Mouse (Mus musculus) embryonic fibroblast, embryonic 13.5 days (primary cell): Measurements from ENCODE around the gene 4933427D14Rik. TPM values are rescaled to one million over a fixed set of nuclear protein-coding genes. Genes with fewer than 3 reads are reported as not detected.
A peak's percentile ranks its signal among the peaks of the same experiment; 100 is the strongest.

Experiments used
- H3K27ac ChIP-seq: 2 replicates; pipeline ENCODE4 v1.5.1; 2012; ENCODE audit warnings: low read length, control low read depth, inconsistent platforms; ENCODE audit not compliant: insufficient read depth
- H3K4me1 ChIP-seq: 2 replicates; pipeline ENCODE4 v1.6.1; 2011; ENCODE audit warnings: low read length; ENCODE audit not compliant: control insufficient read depth, insufficient read depth
- H3K4me3 ChIP-seq: 2 replicates; pipeline ENCODE4 v1.5.1; 2011; ENCODE audit warnings: mild to moderate bottlenecking, control low read depth, low read length; ENCODE audit not compliant: insufficient read depth
- CTCF ChIP-seq: IDR thresholded peaks from 2 replicates; pipeline ENCODE4 v1.5.1; 2011; ENCODE audit warnings: mild to moderate bottlenecking, control low read depth, low read length, moderate library complexity, borderline replicate concordance; ENCODE audit not compliant: insufficient read depth
- POLR2A ChIP-seq: IDR thresholded peaks from 2 replicates; pipeline ENCODE4 v1.6.1; 2011; ENCODE audit warnings: low read depth, mild to moderate bottlenecking, control low read depth, low read length, moderate library complexity
- polyA plus RNA-seq: library from polyadenylated mRNA; stranded (reverse); fragments of >200 nt; gene quantifications from 2 replicates; pipeline ENCODE4 v1.2.4, GENCODE M21; 2011; ENCODE audit warnings: low read depth; ENCODE audit not compliant: missing spikeins, insufficient read length

4933427D14Rik gene
- polyA plus RNA-seq, 1 experiment: 11.8 TPM

GRCm38 (mm10) chr11:72226020-72226791 is 18.9 kb upstream of the 4933427D14Rik start:
- Histone ChIP-seq H3K4me1 (no peaks in the 10 kb centered on the region), H3K27ac (no peak overlapping the region), H3K4me3 (no peak overlapping the region)
- TF ChIP-seq CTCF (no peak), POLR2A (no peak)

- Histone ChIP-seq H3K27ac (no peak overlapping the region), H3K4me1 (no peaks in the 10 kb centered on the region), H3K4me3 (no peak overlapping the region)
- TF ChIP-seq POLR2A (no peak), CTCF (peak; percentile 98)
Observed at GRCm38 (mm10) chr11:72224865-72225264, 17.6 kb upstream of the 4933427D14Rik start.

GRCm38 (mm10) chr11:72223414-72223813 is 16.2 kb upstream of the 4933427D14Rik start:
- Histone ChIP-seq H3K4me1 (no peaks in the 10 kb centered on the region), H3K27ac (no peak overlapping the region), H3K4me3 (no peak overlapping the region)
- TF ChIP-seq CTCF (no peak), POLR2A (no peak)

- Histone ChIP-seq H3K4me3 (no peak overlapping the region), H3K4me1 (no peaks in the 10 kb centered on the region; the same call in 1 of the 2 replicates), H3K27ac (no peak overlapping the region)
- no peak for TF ChIP-seq POLR2A
- TF ChIP-seq CTCF: peak; percentile 74
Observed at GRCm38 (mm10) chr11:72221278-72221677, 14.0 kb upstream of the 4933427D14Rik start.

- no peaks in the 10 kb centered on the region; the same call in 1 of the 2 replicates for H3K4me1 ChIP-seq
- no peak overlapping the region for H3K4me3 ChIP-seq
- no peak for TF ChIP-seq POLR2A
- H3K27ac ChIP-seq: no peak overlapping the region
Observed at GRCm38 (mm10) chr11:72217116-72217515, 9.9 kb upstream of the 4933427D14Rik start.

GRCm38 (mm10) chr11:72215410-72215797 is 8.1 kb upstream of the 4933427D14Rik start, which contains the start of gene Med31:
TSS of gene Med31 (minus strand) at chr11:72215592.
- no peak within 1 kb of the TSS for H3K27ac ChIP-seq
- no peak for TF ChIP-seq CTCF
- peak; percentile 50; the same call in 1 of the 2 replicates for TF ChIP-seq POLR2A
- H3K4me3 ChIP-seq: peak within 1 kb of the TSS; percentile 83
- H3K4me1 ChIP-seq: no peaks in the 10 kb centered on the region; the same call in 1 of the 2 replicates

GRCm38 (mm10) chr11:72214591-72215409 is 7.5 kb upstream of the 4933427D14Rik start:
- TF ChIP-seq CTCF (no peak), POLR2A (peak; percentile 77)
- peak overlapping the region; percentile 83 for H3K4me3 ChIP-seq
- H3K4me1 ChIP-seq: no peaks in the 10 kb centered on the region; the same call in 1 of the 2 replicates
- no peak overlapping the region for H3K27ac ChIP-seq

GRCm38 (mm10) chr11:72207834-72208377 is 647 bp upstream of the 4933427D14Rik start:
- Histone ChIP-seq H3K27ac (no peak overlapping the region), H3K4me3 (peak overlapping the region; percentile 96), H3K4me1 (no peaks in the 10 kb centered on the region)
- TF ChIP-seq CTCF: no peak
- no peak for TF ChIP-seq POLR2A

- Histone ChIP-seq H3K4me3 (peak within 1 kb of the TSS; percentile 96), H3K4me1 (no peaks in the 10 kb centered on the region), H3K27ac (no peak within 1 kb of the TSS)
- TF ChIP-seq CTCF (no peak), POLR2A (peak; percentile 17)
Observed at GRCm38 (mm10) chr11:72206341-72207203, 687 bp downstream of the 4933427D14Rik start, which contains the start of gene Gm43951. TSS of gene Gm43951 (minus strand) at chr11:72206840.
